Mouse (Mus musculus) cortical plate, adult 2 months (tissue): Measurements from ENCODE around the gene Rheb.

ENCODE experiments used
- CTCF ChIP-seq: fragments of 200-500 bp; IDR thresholded peaks from 2 replicates; pipeline ENCODE4 v1.5.1; 2011; ENCODE audit warnings: mild to moderate bottlenecking, control low read depth, low read length; ENCODE audit not compliant: insufficient read depth; ENCODE audit errors: extremely low read depth
- POLR2A ChIP-seq: fragments of 200-500 bp; IDR thresholded peaks from 2 replicates; pipeline ENCODE4 v1.6.1; 2011; ENCODE audit warnings: mild to moderate bottlenecking, low read length, control low read depth; ENCODE audit not compliant: insufficient read depth; ENCODE audit errors: extremely low read depth

DNA sequence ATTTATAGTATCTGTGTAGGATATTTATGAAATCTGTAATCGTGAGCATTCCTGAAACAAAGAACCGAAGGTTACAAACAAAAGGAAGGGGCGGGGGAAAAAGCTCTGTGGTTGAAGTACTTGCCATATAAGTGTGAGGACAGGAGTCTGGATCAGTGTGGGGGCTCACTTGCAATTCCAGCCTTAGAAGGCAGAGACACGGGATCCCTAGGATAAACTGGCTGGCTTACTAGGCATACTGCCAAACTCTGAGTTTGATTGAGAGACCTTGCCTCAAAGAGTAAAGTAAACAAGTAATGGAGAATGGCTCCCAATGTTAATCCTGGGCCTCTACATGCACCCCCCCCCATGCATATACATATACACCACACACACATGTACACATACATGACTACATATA lies 36.3 kb upstream of the Rheb start:
- no peak for TF ChIP-seq CTCF
- TF ChIP-seq POLR2A = no peak
